ENCODE assay signal across 24 mouse cellular contexts in genomic region chr6:95349378-95349777, GRCm38 (mm10). TPM values are rescaled to one million over a fixed set of nuclear protein-coding genes. Genes with fewer than 3 reads are reported as not detected.
DNase-seq lines count a peak whose midpoint lies in the region; ATAC-seq lines count a peak whose summit lies in the region.
"Had no signal": no experiment of that assay in that cellular context is flagged by ENCODE, and none has a peak within 500 bp of the region (broad histone marks: within the 10 kb centered on the region; RNA-seq: fewer than 3 reads in every experiment).

No protein-coding gene starts in this region.

- H3K36me3 ChIP-seq in kidney, embryonic 16.5 days (ENCODE audit: insufficient read depth, low read length) = no peaks in the 10 kb centered on the region
- H3K36me3 ChIP-seq: embryonic facial prominence, embryonic 10.5 days; embryonic facial prominence, embryonic 12.5 days; forebrain, embryonic 15.5 days had no signal

- no peaks in the 10 kb centered on the region for H3K9me3 ChIP-seq in kidney, embryonic 16.5 days (ENCODE audit: low read length)
- H3K9me3 ChIP-seq: embryonic facial prominence, embryonic 10.5 days; embryonic facial prominence, embryonic 12.5 days; forebrain, embryonic 13.5 days; forebrain, embryonic 15.5 days had no signal

- no peaks in the 10 kb centered on the region for H3K4me1 ChIP-seq in kidney, embryonic 16.5 days (ENCODE audit: insufficient read depth, low read length)
- H3K4me1 ChIP-seq: embryonic facial prominence, embryonic 10.5 days; embryonic facial prominence, embryonic 12.5 days; forebrain, embryonic 13.5 days; forebrain, embryonic 15.5 days had no signal

- no peak overlapping the region for H3K4me2 ChIP-seq in kidney, embryonic 16.5 days (replicated peaks; ENCODE audit: low read depth, low read length)
- H3K4me2 ChIP-seq: embryonic facial prominence, embryonic 12.5 days; forebrain, embryonic 13.5 days; forebrain, embryonic 15.5 days had no signal

- H3K27me3 ChIP-seq in kidney, embryonic 16.5 days (ENCODE audit: insufficient read depth, low read length) = no peaks in the 10 kb centered on the region
- H3K27me3 ChIP-seq: embryonic facial prominence, embryonic 12.5 days; forebrain, embryonic 13.5 days; forebrain, embryonic 15.5 days had no signal

- ATAC-seq in kidney, embryonic 16.5 days (ENCODE audit: low FRiP score, low TSS enrichment) = peak; percentile 85
- ATAC-seq: forebrain, embryonic 13.5 days; forebrain, embryonic 15.5 days; forebrain, postnatal 0 days had no signal

- H3K9ac ChIP-seq in kidney, embryonic 16.5 days (replicated peaks; ENCODE audit: low read length) = no peak overlapping the region
- H3K9ac ChIP-seq: embryonic facial prominence, embryonic 12.5 days; forebrain, embryonic 13.5 days; forebrain, embryonic 15.5 days; forebrain, postnatal 0 days had no signal

- H3K4me3 ChIP-seq in kidney, embryonic 16.5 days (ENCODE audit: low read length) = no peak overlapping the region
- H3K4me3 ChIP-seq: embryonic facial prominence, embryonic 10.5 days; embryonic facial prominence, embryonic 12.5 days; forebrain, embryonic 13.5 days; forebrain, embryonic 15.5 days had no signal

- DNase-seq in kidney, postnatal 14 days = no peak
- DNase-seq in retina, embryonic 14.5 days (ENCODE audit: low spot score) = peak; percentile 13
- peak; percentile 4 for DNase-seq in retina, postnatal 1 day
- no peak for DNase-seq in adrenal gland, postnatal 14 days
- DNase-seq: adrenal gland, adult 2 months; adrenal gland, postnatal 10 days; adrenal gland, postnatal 36 days; cerebellum, adult 11-12 months; cerebellum, adult 2 months; cerebellum, adult 9-10 months; cerebellum, postnatal 10 days; cerebellum, postnatal 25 days; forebrain, postnatal 0 days had no signal

- no peak overlapping the region for H3K27ac ChIP-seq in kidney, embryonic 16.5 days (ENCODE audit: low read length)
- H3K27ac ChIP-seq: embryonic facial prominence, embryonic 10.5 days; embryonic facial prominence, embryonic 12.5 days; forebrain, embryonic 13.5 days; forebrain, embryonic 15.5 days had no signal

RNA-seq across cellular contexts. Expression of gene Gm10234, which starts 27.5 kb away (rescaled TPM):
- polyA plus RNA-seq in kidney, embryonic 16.5 days (2015; fragmentation: Nextera tagmentation; extraction: Ambion mirVana) = not detected in 2 replicates
- total RNA-seq in adrenal gland, postnatal 14 days (2021) = not detected in 2 replicates
- total RNA-seq: adrenal gland, adult 2 months; adrenal gland, postnatal 10 days; adrenal gland, postnatal 36 days; ES-E14; forebrain, postnatal 0 days; MEL had no signal
- polyA plus RNA-seq: adrenal gland, adult 2 months; C2C12; cerebellum, adult 2 months; cortical plate, adult 2 months; embryonic facial prominence, embryonic 10.5 days; embryonic facial prominence, embryonic 12.5 days; embryonic facial prominence, embryonic 14.5 days; forebrain, embryonic 11.5 days; forebrain, embryonic 13.5 days; forebrain, embryonic 15.5 days; forebrain, postnatal 0 days had no signal

Comparison
In these comparisons a context has a peak if more than half of its experiments do, and no peak if none do; other contexts are left out.
1. DNase-seq: peak in retina, embryonic 14.5 days (single experiment) and retina, postnatal 1 day (single experiment); none in kidney, postnatal 14 days (single experiment) and adrenal gland, postnatal 14 days (single experiment).